Mouse (Mus musculus) heart, postnatal 0 days (tissue): Measurements from ENCODE around the gene D230025D16Rik. TPM values are rescaled to one million over a fixed set of nuclear protein-coding genes. Genes with fewer than 3 reads are reported as not detected.

ENCODE experiments used
- ATAC-seq: fragments of 200-750 bp; cut with Nextera tagmentation; 2 replicates; pipeline ENCODE4 v1.8.0; 2017; ENCODE audit warnings: low read depth, moderate number of reproducible peaks, moderate library complexity; ENCODE audit not compliant: insufficient read depth
- DNase-seq: peaks from one replicate; pipeline ENCODE4 v3.0.0-alpha.2; 2016; ENCODE audit warnings: low spot score
- H3K27ac ChIP-seq: fragments of 300-500 bp; sonication (generic); 2 replicates; pipeline ENCODE4 v1.5.1; 2014; ENCODE audit warnings: low read depth, mild to moderate bottlenecking
- H3K27me3 ChIP-seq: fragments of 300-500 bp; sonication (generic); 2 replicates; pipeline ENCODE4 v1.6.1; 2014; ENCODE audit warnings: low read length, mixed read lengths; ENCODE audit not compliant: control insufficient read depth, insufficient read depth
- H3K36me3 ChIP-seq: fragments of 300-500 bp; sonication (generic); replicated peaks from 2 replicates; pipeline ENCODE4 v1.6.1; 2014; ENCODE audit warnings: low read length, mixed read lengths; ENCODE audit not compliant: control insufficient read depth, insufficient read depth
- H3K4me1 ChIP-seq: fragments of 300-500 bp; sonication (generic); 2 replicates; pipeline ENCODE4 v1.6.1; 2014; ENCODE audit warnings: antibody characterized with exemption; ENCODE audit not compliant: control insufficient read depth, insufficient read depth
- H3K4me2 ChIP-seq: fragments of 300-500 bp; sonication (generic); 2 replicates; pipeline ENCODE4 v1.6.1; 2014; ENCODE audit warnings: low read depth, mild to moderate bottlenecking, low read length, moderate library complexity
- H3K4me3 ChIP-seq: fragments of 300-500 bp; sonication (generic); 2 replicates; pipeline ENCODE4 v1.5.1; 2014; ENCODE audit warnings: low read depth, low read length
- H3K9ac ChIP-seq: fragments of 300-500 bp; sonication (generic); replicated peaks from 2 replicates; pipeline ENCODE4 v1.6.1; 2014; ENCODE audit warnings: low read depth, low read length, mixed read lengths
- H3K9me3 ChIP-seq: fragments of 300-500 bp; sonication (generic); replicated peaks from 2 replicates; pipeline ENCODE4 v1.6.1; 2016; ENCODE audit warnings: low read length; ENCODE audit not compliant: control insufficient read depth
- CTCF ChIP-seq: IDR thresholded peaks from 2 replicates; pipeline ENCODE4 v1.5.1; 2016; ENCODE audit warnings: antibody characterized with exemption, control low read depth, low read depth
- EP300 ChIP-seq: IDR thresholded peaks from 2 replicates; pipeline ENCODE4 v1.6.1; 2016; ENCODE audit warnings: antibody characterized with exemption, low read depth
- WGBS: fragments of 180-500 bp; shearing (Covaris S2); extraction: QIAGEN DNeasy Blood & Tissue Kit; methylation state at CpG from one replicate; pipeline ENCODE4 v1.1.7; 2014; 5-methylcytosine and 5-hydroxymethylcytosine counted together
- polyA plus RNA-seq: library from polyadenylated mRNA; unstranded; fragments of >200 nt; fragmentation: Nextera tagmentation; extraction: Ambion mirVana; gene quantifications from 2 replicates; pipeline ENCODE4 v1.2.1, GENCODE M21; 2015
- total RNA-seq: library from RNA; depleted of rRNA; stranded (reverse); fragments of >200 nt; gene quantifications from 2 replicates; pipeline ENCODE4 v1.2.3, GENCODE M21; 2014; ENCODE audit warnings: low replicate concordance

Gene D230025D16Rik
- total and polyA plus RNA-seq, 2 experiments from 2014 or later, result 14.3 to 30.4 TPM

GRCm38 (mm10) chr8:105260371-105261099 lies 35.6 kb downstream of the D230025D16Rik start:
- H3K9me3 ChIP-seq, result no peaks in the 10 kb centered on the region
- H3K4me1 ChIP-seq, result peaks cover 23% of the 10 kb centered on the region
- H3K9ac ChIP-seq, result no peak overlapping the region
- no peaks in the 10 kb centered on the region; the same call in 1 of the 2 replicates for H3K36me3 ChIP-seq
- H3K27ac ChIP-seq, result no peak overlapping the region
- no peak for DNase-seq
- peaks cover 9% of the 10 kb centered on the region; the same call in 1 of the 2 replicates for H3K27me3 ChIP-seq
- no peak for ATAC-seq
- TF ChIP-seq CTCF, result no peak
- TF ChIP-seq EP300, result no peak
- no peak overlapping the region for H3K4me3 ChIP-seq
- no peak overlapping the region for H3K4me2 ChIP-seq
- WGBS, result 74% methylated on average over 7 of the region's 7 CpGs

GRCm38 (mm10) chr8:105261326-105261980 lies 36.5 kb downstream of the D230025D16Rik start:
- 83% methylated on average over 12 of the region's 12 CpGs for WGBS
- Histone ChIP-seq H3K4me2 (no peak overlapping the region), H3K4me3 (no peak overlapping the region), H3K36me3 (no peaks in the 10 kb centered on the region; the same call in 1 of the 2 replicates), H3K9me3 (no peaks in the 10 kb centered on the region), H3K4me1 (peaks cover 22% of the 10 kb centered on the region), H3K27ac (no peak overlapping the region), H3K27me3 (peaks cover 6% of the 10 kb centered on the region; the same call in 1 of the 2 replicates), H3K9ac (no peak overlapping the region)
- ATAC-seq (no peak), DNase-seq (no peak)
- no peak for TF ChIP-seq CTCF
- no peak for TF ChIP-seq EP300

- no peak overlapping the region for H3K9ac ChIP-seq
- 40% methylated on average over 16 of the region's 16 CpGs for WGBS
These were observed 38.4 kb downstream of the D230025D16Rik start for GRCm38 (mm10) chr8:105263244-105263912.

GRCm38 (mm10) chr8:105264024-105264982 lies 39.4 kb downstream of the D230025D16Rik start, which contains the start of the genes Tradd and Fbxl8:
Gene Tradd, minus strand, starts transcription at chr8:105264609.
Gene Fbxl8, plus strand, starts transcription at chr8:105264648.
- under 1% methylated on average over 54 of the region's 54 CpGs for WGBS
- no peaks in the 10 kb centered on the region for H3K9me3 ChIP-seq
- ATAC-seq, result peak; percentile 66
- H3K9ac ChIP-seq, result peak within 1 kb of the TSS; percentile 55
- peaks cover 9% of the 10 kb centered on the region for H3K27me3 ChIP-seq
- DNase-seq, result peak; percentile 67
- H3K4me1 ChIP-seq, result peaks cover 24% of the 10 kb centered on the region
- H3K36me3 ChIP-seq, result 0 out of 2 replicates have a peak, but pooled peaks cover 4% of the 10 kb centered on the region
- H3K4me3 ChIP-seq, result peak within 1 kb of the TSS; percentile 74
- peak within 1 kb of the TSS; percentile 94 for H3K4me2 ChIP-seq
- no peak for TF ChIP-seq CTCF
- TF ChIP-seq EP300, result no peak
- H3K27ac ChIP-seq, result no peak within 1 kb of the TSS

More at GRCm38 (mm10) chr8:105263244-105263912, 38.4 kb downstream of the D230025D16Rik start:
- ATAC-seq (no peak), DNase-seq (no peak)
- H3K27ac ChIP-seq, result no peak overlapping the region
- H3K36me3 ChIP-seq, result peaks cover 4% of the 10 kb centered on the region; the same call in 1 of the 2 replicates
- TF ChIP-seq CTCF (peak; percentile 9; the same call in 1 of the 2 replicates), EP300 (no peak)
- no peak overlapping the region; the same call in 1 of the 2 replicates for H3K4me3 ChIP-seq
- 0 out of 2 replicates have a peak overlapping the region, but pooled peaks have one; percentile 94 for H3K4me2 ChIP-seq
- H3K27me3 ChIP-seq, result peaks cover 13% of the 10 kb centered on the region
- H3K9me3 ChIP-seq, result no peaks in the 10 kb centered on the region
- peaks cover 24% of the 10 kb centered on the region for H3K4me1 ChIP-seq
